Mouse (Mus musculus) mesoderm, embryonic 11.5 days (tissue): ENCODE results near the gene Gm10912.
A peak's percentile ranks its signal among the peaks of the same experiment; 100 is the strongest.
"Not testable (repeated sequence)": the region's sequence is repeated elsewhere in the genome, so short reads cannot be mapped to it uniquely, and the experiment has no call there.

Experiments
- DNase-seq: peaks from one replicate; pipeline ENCODE4 v3.0.0-alpha.2; 2012; ENCODE audit warnings: low read depth, low spot score

The Gm10912 gene

DNA sequence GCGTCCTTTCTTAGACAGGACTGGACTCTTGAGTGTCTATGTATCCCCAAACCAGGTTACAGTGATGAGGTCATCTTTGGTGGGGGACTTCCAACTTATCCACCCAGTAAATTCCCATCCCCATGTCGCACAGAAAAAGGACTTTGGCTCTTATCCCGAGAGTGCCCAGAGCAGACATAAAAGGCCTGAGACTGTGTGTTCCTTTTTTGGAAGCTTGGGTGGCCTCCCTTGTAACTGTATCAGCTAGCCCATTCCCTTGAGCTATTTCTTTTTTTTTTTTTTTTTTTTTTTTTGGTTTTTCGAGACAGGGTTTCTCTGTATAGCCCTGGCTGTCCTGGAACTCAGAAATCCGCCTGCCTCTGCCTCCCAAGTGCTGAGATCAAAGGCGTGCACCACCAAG, at the start of gene Gm10912:
Gene Gm10912, plus strand, starts transcription at position 301 of the 400 bp plus-strand sequence.
- DNase-seq: not testable (repeated sequence)

DNA sequence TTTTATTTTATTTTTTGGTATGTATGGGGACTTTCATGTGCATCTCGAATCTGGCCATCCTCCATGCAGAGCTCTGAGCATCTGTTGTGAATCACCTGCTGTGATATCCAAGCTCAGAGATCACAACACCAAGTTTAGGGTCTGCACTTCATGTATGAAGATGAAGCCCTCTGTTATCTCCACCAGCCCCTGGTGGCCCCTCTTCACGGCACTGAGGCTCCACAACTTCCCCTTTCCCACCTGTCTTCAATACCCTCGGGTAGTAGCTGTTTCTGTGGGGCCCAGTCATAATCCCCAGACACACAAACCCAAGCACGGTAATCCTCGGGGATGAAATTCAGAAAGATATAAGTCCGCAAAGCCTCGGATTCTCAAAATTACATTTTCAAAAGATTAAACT, 42.5 kb upstream of the Gm10912 start:
- DNase-seq: no peak

DNA sequence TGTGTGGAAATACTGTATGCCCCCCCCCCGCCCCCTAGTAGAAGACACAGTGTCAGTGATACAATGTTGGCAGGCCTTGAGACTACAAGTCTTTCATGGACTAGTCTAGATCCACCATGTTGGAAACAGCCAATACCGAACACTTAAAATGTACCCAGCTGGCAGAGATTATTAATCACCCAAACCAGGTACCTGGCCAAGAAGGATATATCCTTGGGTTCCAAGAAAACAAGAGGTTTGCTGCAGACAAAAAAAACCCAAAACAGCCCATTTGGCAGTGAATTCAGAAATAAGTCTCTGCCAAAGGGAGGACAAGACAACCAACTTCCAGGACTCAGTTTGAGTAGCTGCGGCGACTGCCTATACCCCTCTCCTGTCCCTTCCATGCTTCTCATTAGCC, 41.0 kb upstream of the Gm10912 start:
- no peak for DNase-seq

DNA sequence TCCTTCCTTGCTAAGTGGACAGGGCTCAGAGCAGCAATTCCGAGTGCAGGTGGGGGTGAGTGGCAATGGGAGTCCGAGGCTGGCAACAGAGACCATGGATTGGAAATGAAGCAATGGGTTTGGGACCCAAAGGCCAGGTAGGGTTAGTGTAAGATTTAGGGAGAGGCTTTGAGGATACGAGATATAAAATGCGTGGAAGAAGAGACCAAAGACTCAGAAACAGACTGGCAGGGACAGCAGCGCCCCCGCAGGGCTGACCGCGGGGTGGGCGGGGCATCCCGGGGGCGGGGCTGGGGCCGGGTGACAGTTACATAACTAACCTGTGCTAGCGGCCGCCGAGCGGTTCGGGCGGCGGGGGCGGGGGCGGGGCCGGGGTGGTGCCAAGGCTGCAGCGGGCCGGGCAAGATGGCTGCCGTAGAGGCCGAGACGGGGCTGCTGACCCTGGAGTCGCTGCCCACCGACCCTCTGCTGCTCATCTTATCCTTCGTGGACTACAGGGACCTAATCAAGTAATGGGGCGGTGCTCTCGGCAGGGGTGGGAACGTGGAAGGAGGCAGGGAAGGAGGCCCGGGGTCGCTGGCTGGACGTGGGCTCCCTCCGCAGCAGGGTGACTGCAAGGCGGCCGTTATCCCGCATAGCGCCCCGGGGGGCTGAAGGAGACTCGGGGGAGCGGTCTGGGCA, 38.0 kb upstream of the Gm10912 start, which contains the start of gene Fbxo3:
Gene Fbxo3, plus strand, starts transcription at position 264 of the 681 bp plus-strand sequence.
- peak; percentile 73 for DNase-seq

- no peak for DNase-seq
Measured at GRCm38 (mm10) chr2:104028139-104028723, 37.4 kb upstream of the Gm10912 start, which contains the start of gene 4931422A03Rik. TSS of gene 4931422A03Rik (minus strand) at chr2:104028361.

DNA sequence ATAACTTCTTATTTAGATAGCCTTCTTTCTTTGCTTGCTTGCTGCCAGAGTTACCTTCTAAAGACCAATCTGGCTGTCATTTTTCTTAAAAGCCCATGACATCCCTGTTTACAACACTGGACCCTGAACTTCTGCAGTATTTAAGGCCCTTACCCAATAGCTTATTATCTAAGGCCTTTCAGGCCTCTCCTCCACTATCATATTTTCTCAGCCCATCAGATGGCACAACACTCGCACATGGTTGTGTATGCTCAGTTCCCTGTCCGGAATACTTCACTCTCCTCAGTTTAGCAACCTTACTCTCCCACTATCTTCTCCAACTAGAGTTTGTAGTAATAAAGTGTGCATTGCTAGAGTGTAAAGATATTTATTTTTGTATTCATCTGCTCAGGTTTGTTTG, 36.6 kb upstream of the Gm10912 start:
- no peak for DNase-seq

- DNase-seq: no peak
Measured at GRCm38 (mm10) chr2:104030381-104030780, 35.2 kb upstream of the Gm10912 start.

DNA sequence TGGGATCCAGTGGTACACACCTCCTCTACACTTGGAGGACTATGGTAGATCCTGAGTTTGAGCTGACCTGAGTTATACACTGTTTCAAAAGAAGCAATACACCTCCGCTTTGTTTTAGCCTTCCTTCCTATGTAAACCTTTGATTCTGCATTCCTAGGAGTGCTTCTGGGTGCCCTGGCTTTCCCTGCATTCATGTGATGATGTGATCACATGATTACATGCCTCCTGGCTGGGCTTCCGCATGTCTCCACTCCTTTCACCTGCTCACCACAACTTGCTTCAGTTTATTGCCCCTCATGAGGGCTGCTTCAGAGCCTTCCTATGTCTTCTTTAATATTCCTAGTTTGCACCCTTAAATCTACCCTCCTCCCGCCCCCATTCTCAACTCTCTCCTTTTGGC, 33.6 kb upstream of the Gm10912 start:
- DNase-seq: no peak

DNA sequence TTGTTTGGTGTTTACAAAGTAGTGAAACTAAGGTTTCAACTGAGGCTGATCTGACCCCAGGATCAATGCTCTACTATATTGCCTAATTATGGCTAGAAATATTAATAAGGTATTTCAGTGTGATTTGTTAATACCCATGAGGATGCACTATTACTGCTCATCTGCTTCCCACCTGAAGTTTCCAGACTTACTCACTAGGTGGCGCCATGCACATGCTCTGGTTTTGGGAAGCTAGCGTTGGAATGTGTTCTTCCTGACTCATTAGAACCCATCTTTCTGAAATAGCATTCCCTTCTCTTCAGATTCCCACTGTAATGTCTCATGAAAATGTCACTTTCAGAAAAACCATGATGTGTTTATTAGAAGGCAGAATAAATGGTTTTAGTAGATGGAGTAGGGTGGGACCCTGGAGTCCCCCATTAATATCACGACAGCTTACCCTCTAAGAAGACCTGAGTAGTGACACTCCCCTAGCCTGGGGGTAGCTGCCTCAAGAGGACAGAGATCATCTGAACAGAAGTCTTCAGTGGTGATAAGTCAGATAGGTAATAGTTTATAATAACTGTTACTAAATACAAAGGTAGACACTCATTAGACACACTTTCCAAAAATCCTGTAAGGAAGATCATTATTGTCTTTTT, 30.7 kb upstream of the Gm10912 start:
- peak; percentile 76 for DNase-seq

DNA sequence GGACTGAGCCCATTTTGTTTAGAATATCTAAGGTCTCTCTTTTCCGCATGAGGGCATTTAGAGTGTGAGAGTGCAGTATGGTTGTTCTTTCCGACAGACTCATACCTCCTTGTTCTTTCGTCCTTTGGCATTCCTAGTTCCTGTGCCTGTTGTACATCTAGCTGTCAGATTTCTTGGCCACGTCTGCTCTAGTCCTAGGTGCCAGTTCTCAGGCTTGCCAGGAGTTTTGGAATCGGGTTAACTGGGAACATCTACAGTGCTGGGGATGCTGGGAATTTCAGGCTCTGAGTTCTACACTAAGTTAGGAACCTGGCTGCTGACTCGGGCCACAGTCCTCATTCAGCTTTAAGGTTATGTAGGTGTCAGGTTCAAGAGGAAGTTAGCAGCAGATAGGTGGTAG, 30.0 kb upstream of the Gm10912 start:
- no peak for DNase-seq

- no peak for DNase-seq
Measured at GRCm38 (mm10) chr2:104036316-104036715, 29.3 kb upstream of the Gm10912 start.

DNA sequence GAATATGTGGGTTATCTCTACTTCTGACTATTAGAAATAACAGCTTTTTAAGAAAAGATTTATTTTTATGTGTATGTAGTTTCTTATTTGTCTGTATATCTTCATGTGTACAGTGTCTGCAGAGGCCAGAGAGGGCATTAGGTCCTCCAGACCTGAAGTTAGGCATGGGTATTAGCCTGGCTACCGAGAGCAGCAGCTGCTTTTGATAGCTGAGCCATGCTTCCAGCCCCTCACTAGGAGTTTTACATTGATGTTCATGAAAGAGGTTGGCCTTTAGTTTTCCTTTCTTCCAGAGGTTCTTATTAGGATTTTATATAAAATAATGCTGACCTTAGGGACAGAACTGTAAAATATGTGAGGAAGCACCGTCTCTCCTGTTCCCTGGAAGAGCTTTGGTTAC, 27.4 kb upstream of the Gm10912 start:
- no peak for DNase-seq

GRCm38 (mm10) chr2:104041632-104042031, 24.0 kb upstream of the Gm10912 start:
- DNase-seq: no peak

GRCm38 (mm10) chr2:104042766-104043165, 22.9 kb upstream of the Gm10912 start:
- DNase-seq: no peak

GRCm38 (mm10) chr2:104043624-104044478, 21.8 kb upstream of the Gm10912 start:
- DNase-seq: no peak

DNA sequence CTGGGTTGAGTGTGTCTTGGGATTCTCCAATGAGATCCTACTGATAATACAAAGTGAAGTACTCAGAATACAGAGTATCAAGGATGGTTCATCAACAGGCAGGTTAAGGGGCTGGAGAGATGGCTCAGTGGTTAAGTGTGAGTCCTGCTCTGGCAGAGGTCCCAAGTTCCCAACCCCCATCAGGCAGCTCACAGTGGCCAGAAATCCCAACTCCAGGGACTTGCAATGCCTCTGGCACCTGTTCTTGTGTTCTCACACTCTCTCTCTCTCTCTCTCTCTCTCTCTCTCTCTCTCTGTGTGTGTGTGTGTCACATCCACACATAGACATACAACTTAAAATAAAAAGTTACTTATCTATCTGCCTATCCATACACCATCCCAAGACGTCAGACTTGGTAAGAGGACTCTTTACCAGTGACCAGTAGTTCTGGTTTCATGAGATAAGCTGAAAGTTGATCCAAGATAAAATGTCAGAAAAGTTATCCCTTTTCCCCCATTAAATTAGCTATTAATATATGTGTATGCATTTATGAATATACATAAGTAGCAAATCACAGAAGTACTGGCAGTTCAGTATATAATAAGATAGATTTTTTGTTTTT, 21.0 kb upstream of the Gm10912 start:
- DNase-seq: no peak

DNA sequence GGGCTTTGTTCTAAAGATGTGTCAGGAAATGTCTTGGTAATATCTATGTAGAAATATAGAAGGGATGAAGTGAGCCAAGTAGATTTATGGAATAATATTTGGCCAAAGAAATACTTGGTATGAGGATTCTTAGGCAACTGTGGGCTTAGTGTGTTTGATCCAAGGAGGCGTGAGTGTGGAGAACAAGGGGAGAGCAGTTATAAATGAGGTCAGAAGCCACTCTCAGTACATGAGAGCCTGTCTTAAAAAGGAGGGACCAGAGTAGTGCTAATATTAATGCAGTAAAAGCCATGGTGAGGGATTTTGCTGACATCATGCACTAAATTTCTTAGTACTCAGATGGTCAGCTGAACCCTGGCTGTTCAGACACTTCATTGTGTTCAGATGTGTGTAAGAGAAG, 7.2 kb upstream of the Gm10912 start:
- no peak for DNase-seq

DNA sequence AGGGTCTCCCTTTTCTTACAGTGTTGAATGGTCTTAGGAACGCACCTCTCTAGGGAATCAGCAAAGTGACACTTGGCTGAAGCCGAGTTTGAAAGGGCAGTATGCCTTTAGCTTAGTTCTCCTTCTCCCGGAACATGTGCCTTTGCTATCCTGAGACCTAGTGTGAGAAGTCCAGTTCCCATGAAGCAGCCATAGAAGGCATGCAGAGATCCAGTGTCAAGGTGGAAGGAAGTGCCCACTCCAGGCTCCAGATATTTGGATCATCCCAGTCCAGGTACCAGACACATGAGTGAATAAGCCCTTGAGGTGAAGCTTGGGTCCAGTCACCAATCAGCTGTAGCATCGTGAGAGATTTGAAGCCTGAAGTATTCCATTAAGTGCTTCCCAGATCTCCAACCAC, 6.7 kb upstream of the Gm10912 start:
- DNase-seq: no peak

GRCm38 (mm10) chr2:104059786-104060185, 5.8 kb upstream of the Gm10912 start:
- no peak for DNase-seq

GRCm38 (mm10) chr2:104060996-104061395, 4.6 kb upstream of the Gm10912 start:
- DNase-seq: no peak

DNA sequence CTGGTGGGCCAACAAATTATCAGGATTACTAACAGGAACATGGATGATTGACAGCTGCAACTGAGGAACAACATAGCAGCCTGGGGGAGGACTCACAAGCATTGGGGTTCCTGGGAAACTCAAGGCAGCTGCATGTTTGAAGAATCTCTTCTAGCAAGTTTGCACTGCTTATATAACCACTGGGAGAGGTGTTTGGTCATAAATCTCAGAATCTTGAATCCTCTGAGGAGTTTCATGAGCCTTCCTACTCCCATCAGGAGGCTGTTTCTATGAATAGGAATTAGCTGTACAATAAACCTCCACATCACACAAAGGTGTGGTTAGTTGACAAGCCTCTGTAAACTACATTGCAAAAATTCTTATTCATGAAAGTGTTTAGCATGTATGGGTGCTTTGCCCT, 3.0 kb upstream of the Gm10912 start:
- DNase-seq: no peak

GRCm38 (mm10) chr2:104064152-104064551, 1.5 kb upstream of the Gm10912 start:
- DNase-seq: no peak
